Mouse (Mus musculus) midbrain, postnatal 0 days (tissue): ENCODE measurements at regions not wholly inside any gene's neighbourhood (a gene's known extent, or its start where the extent isn't known, plus 50 kb on each side); places are given as distances from the start of the nearest gene placed in this dataset.

ENCODE experiments used
- ATAC-seq: fragments of 200-750 bp; cut with Nextera tagmentation; 2 replicates; pipeline ENCODE4 v1.8.0; 2017; ENCODE audit warnings: moderate number of reproducible peaks, mild to moderate bottlenecking, moderate TSS enrichment, moderate library complexity; ENCODE audit not compliant: low FRiP score
- DNase-seq: peaks from one replicate; pipeline ENCODE4 v3.0.0-alpha.2; 2015; ENCODE audit warnings: low spot score
- H3K27ac ChIP-seq: fragments of 300-500 bp; sonication (generic); 2 replicates; pipeline ENCODE4 v1.5.1; 2014; ENCODE audit warnings: low read depth, mild to moderate bottlenecking, low read length, mixed read lengths
- H3K27me3 ChIP-seq: fragments of 300-500 bp; sonication (generic); 2 replicates; pipeline ENCODE4 v1.6.1; 2014; ENCODE audit warnings: low read length, control low read depth, mixed read lengths; ENCODE audit not compliant: insufficient read depth
- H3K36me3 ChIP-seq: fragments of 300-500 bp; sonication (generic); 2 replicates; pipeline ENCODE4 v1.6.1; 2014; ENCODE audit warnings: low read length, control low read depth, mixed read lengths; ENCODE audit not compliant: insufficient read depth
- H3K4me1 ChIP-seq: fragments of 300-500 bp; sonication (generic); 2 replicates; pipeline ENCODE4 v1.6.1; 2014; ENCODE audit warnings: mild to moderate bottlenecking, control low read depth, antibody characterized with exemption, low read length, mixed read lengths; ENCODE audit not compliant: insufficient read depth
- H3K4me2 ChIP-seq: fragments of 300-500 bp; sonication (generic); 2 replicates; pipeline ENCODE4 v1.6.1; 2014; ENCODE audit warnings: low read depth, mild to moderate bottlenecking, low read length, mixed read lengths; ENCODE audit not compliant: poor library complexity, severe bottlenecking
- H3K4me3 ChIP-seq: fragments of 300-500 bp; sonication (generic); 2 replicates; pipeline ENCODE4 v1.5.1; 2014; ENCODE audit warnings: low read depth, mild to moderate bottlenecking, low read length, moderate library complexity
- H3K9ac ChIP-seq: fragments of 300-500 bp; sonication (generic); replicated peaks from 2 replicates; pipeline ENCODE4 v1.6.1; 2014; ENCODE audit warnings: mild to moderate bottlenecking, low read length, moderate library complexity, mixed read lengths; ENCODE audit not compliant: poor library complexity, severe bottlenecking
- H3K9me3 ChIP-seq: fragments of 300-500 bp; sonication (generic); 2 replicates; pipeline ENCODE4 v1.6.1; 2016; ENCODE audit warnings: low read length, control low read depth
- CTCF ChIP-seq: IDR thresholded peaks from 2 replicates; pipeline ENCODE4 v1.5.1; 2016; ENCODE audit warnings: antibody characterized with exemption, mild to moderate bottlenecking
- WGBS: fragments of 180-500 bp; shearing (Covaris S2); extraction: QIAGEN DNeasy Blood & Tissue Kit; methylation state at CpG from one replicate; pipeline ENCODE4 v1.1.7; 2014; 5-methylcytosine and 5-hydroxymethylcytosine counted together

DNA sequence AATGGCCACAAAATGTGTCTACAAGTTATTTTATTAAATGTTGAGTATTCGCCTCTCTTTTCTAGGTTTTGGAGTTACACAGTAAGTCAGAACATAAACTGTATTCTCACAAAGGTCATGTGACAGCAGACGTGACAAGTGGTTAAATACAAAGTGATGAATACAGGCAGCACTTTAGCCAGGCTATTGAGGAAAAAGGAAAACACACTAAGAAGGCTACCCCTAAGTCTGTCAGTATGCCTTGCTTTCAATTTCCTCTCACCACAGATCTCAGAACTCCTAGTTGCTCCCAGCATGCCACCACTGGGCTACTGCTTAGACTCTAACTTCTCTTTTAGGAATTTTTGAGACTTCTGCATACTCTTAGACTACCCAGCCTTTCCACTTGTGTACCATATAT, 297.9 kb upstream of the Pex5l start:
- Histone ChIP-seq H3K9me3 (no peaks in the 10 kb centered on the region), H3K4me2 (no peak overlapping the region), H3K4me1 (no peaks in the 10 kb centered on the region), H3K27ac (no peak overlapping the region), H3K27me3 (no peaks in the 10 kb centered on the region), H3K4me3 (no peak overlapping the region), H3K9ac (no peak overlapping the region), H3K36me3 (no peaks in the 10 kb centered on the region)
- TF ChIP-seq CTCF: no peak
- WGBS: 43% methylated on average over 2 of the region's 2 CpGs
- ATAC-seq: 0 out of 2 replicates have a peak, but pooled peaks have one; percentile 49
- DNase-seq: no peak

- Histone ChIP-seq H3K9ac (no peak overlapping the region), H3K9me3 (no peaks in the 10 kb centered on the region), H3K27ac (no peak overlapping the region), H3K4me1 (no peaks in the 10 kb centered on the region), H3K4me3 (no peak overlapping the region), H3K36me3 (no peaks in the 10 kb centered on the region), H3K27me3 (no peaks in the 10 kb centered on the region), H3K4me2 (no peak overlapping the region)
- DNase-seq (peak; percentile 75), ATAC-seq (peak; percentile 66; the same call in 1 of the 2 replicates)
- no peak for TF ChIP-seq CTCF
These were observed 297.5 kb upstream of the Pex5l start for GRCm38 (mm10) chr3:33440500-33440899.

- H3K9ac ChIP-seq: no peak overlapping the region
- no peak overlapping the region for H3K4me2 ChIP-seq
- WGBS: 37% methylated on average over 3 of the region's 3 CpGs
- no peaks in the 10 kb centered on the region for H3K4me1 ChIP-seq
- DNase-seq (no peak), ATAC-seq (no peak)
- H3K4me3 ChIP-seq: no peak overlapping the region
- no peaks in the 10 kb centered on the region for H3K36me3 ChIP-seq
- H3K9me3 ChIP-seq: no peaks in the 10 kb centered on the region
- no peaks in the 10 kb centered on the region for H3K27me3 ChIP-seq
- no peak overlapping the region for H3K27ac ChIP-seq
- TF ChIP-seq CTCF: no peak
These were observed 273.9 kb upstream of the Pex5l start for GRCm38 (mm10) chr3:33416922-33417321.

DNA sequence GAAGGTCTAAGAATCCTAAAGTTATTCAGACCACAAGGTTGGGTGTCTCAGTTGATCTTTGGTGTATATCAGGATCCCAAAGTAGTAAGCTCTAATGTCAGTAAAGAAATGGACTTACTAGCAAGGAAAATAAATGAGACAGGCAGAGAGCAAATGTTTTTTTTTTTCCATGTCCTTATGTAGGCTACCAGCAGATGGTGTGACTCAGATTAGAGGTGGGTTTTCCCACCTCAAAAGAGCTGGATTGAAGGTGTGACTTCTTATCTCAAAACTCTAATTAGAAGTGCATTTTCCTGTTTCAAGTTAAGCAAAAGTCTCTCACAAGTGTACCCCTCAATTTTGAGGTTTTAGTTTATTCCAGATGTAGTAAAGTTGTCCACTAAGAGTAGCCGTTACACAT, 273.3 kb upstream of the Pex5l start:
- Histone ChIP-seq H3K27me3 (no peaks in the 10 kb centered on the region), H3K4me1 (no peaks in the 10 kb centered on the region), H3K4me2 (no peak overlapping the region), H3K36me3 (no peaks in the 10 kb centered on the region), H3K4me3 (no peak overlapping the region), H3K27ac (no peak overlapping the region), H3K9me3 (no peaks in the 10 kb centered on the region), H3K9ac (no peak overlapping the region)
- ATAC-seq (no peak), DNase-seq (no peak)
- TF ChIP-seq CTCF: 0 out of 2 replicates have a peak, but pooled peaks have one; percentile 5
- 73% methylated on average over 1 of the region's 1 CpGs for WGBS

DNA sequence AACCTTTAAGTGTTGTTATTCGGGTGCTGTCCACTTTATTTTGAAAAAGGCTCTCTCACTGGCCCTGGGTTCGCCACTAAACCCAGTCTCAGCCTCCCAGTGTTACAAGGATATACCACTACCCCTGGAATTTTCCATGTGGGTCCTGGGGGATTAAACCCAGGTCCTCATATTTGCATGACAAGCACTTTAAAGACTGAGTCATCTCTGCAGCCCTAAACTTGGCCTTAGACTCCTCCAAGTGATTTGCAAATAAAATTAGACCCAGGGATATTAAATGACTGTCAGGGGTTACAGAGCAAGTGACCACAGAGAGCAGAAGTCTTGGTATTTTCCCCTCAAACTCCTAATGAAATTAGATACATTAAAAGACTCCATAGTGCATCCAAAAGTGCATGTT, 258.9 kb upstream of the Pex5l start:
- Histone ChIP-seq H3K9ac (no peak overlapping the region), H3K4me2 (no peak overlapping the region), H3K4me1 (no peaks in the 10 kb centered on the region), H3K9me3 (no peaks in the 10 kb centered on the region), H3K36me3 (no peaks in the 10 kb centered on the region), H3K27ac (no peak overlapping the region), H3K27me3 (no peaks in the 10 kb centered on the region), H3K4me3 (no peak overlapping the region)
- DNase-seq (no peak), ATAC-seq (no peak)
- WGBS: 79% methylated on average over 2 of the region's 2 CpGs
- no peak for TF ChIP-seq CTCF

- ATAC-seq (no peak), DNase-seq (no peak)
- no peaks in the 10 kb centered on the region for H3K36me3 ChIP-seq
- TF ChIP-seq CTCF: no peak
- no peaks in the 10 kb centered on the region for H3K27me3 ChIP-seq
- no peaks in the 10 kb centered on the region for H3K9me3 ChIP-seq
- WGBS: 85% methylated on average over 8 of the region's 8 CpGs
- H3K4me3 ChIP-seq: no peak overlapping the region
- no peak overlapping the region for H3K27ac ChIP-seq
- no peak overlapping the region for H3K4me2 ChIP-seq
- H3K9ac ChIP-seq: no peak overlapping the region
- no peaks in the 10 kb centered on the region for H3K4me1 ChIP-seq
These were observed 256.3 kb upstream of the Pex5l start for GRCm38 (mm10) chr3:33399321-33399720.
